Mouse (Mus musculus): ENCODE data around the gene Emp1.

The Emp1 gene

DNA sequence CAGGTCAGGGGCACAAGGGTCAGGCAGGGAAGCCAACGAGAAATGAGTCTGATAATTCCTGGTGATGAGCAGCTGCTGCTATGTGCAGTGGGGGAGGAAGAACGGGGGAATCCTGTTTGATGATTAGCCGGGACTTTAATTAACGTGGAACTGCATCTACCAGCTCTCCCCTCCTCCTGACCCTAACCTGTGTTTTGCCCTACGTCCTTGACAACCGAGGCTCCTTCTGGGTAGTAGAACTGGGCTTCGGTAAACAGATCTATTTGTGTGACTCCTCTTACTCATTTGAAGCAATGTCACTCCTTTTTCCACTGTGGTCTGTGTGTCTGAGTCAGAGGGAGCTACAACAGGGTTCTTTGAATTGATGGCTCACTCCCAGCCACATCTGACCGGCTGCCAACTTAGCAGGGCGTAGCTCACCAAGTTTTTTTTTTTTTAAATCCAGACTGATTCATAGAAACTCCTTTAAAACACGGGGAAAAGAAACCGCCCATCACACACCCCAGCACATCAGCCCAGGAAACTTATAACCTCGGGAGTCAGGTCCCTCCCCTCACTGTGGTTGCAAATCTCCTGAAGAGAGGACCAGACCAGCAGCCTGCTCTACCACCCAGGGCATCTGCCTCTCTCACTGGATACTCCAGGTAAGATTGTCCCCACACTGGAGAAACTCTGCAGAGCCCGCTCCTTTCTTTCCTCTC is at the start of gene Emp1:
Gene Emp1, plus strand, starts transcription at position 87 of the 701 bp plus-strand sequence.
- DNase-seq (ENCODE audit: low read depth, low spot score): no peak

DNA sequence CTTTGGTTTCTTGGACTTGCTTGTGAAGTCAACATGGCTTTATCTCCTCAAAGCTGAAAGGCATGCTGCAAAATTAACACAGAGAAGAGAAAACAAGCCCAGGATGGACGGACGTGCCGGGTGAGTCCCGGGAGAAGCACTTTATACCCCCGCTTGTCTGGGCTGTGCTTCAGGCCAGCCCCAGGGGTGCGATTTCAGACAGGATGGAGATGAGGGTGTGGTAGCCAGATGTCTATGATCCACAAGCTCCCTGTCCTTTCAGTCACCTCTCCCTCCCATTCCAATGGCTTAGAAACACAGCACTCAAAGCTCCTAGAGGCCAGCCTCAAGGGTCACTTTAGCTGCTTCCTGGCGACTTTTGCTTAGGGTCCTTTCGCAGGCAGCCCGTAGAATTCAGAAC is 48.4 kb upstream of the Emp1 start:
- DNase-seq (ENCODE audit: low read depth, low spot score): no peak

DNA sequence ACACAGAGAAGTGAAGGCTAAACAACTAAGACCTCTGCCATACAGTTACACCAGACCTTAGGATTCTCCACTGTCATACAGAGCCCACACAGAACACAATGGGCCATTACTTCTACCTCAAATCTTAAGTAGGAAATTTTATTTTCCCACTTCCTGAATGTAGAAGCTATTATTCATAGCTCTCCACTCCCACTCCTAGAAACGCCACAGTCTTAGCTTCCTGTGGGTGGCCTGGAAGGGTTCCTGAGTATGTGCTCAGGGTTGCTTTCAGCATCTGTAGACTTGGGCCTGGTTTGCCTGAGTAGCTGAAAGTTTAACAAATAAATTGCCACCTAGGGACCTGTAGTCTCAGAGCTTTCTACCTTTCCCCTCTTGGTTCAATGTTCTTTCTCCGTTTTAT is 46.2 kb upstream of the Emp1 start:
- no peak for DNase-seq (ENCODE audit: low read depth, low spot score)

DNA sequence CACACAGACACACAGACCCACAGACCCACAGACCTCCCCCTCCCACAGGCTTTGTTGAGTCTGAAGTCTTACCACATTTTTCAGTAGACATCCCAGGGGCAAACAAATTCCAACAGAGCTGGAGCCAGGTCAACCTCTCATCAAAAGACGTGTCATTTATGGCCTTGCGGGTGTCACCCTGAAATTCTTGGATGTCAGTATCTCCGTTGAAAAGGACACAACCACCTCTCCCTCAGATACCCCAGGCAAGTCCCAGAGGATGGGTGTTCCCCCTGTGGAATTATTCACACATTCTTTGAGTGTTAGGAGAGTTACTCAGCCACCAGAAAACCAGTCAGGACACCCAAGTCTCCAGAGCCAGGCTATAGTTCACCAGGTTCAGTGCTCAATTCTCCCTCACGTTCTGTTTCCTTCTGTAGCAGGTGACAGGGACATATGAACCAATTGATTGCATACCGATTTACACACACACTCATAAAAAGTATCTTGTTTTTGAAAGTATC is 42.9 kb upstream of the Emp1 start:
- DNase-seq (ENCODE audit: low read depth, low spot score): no peak

DNA sequence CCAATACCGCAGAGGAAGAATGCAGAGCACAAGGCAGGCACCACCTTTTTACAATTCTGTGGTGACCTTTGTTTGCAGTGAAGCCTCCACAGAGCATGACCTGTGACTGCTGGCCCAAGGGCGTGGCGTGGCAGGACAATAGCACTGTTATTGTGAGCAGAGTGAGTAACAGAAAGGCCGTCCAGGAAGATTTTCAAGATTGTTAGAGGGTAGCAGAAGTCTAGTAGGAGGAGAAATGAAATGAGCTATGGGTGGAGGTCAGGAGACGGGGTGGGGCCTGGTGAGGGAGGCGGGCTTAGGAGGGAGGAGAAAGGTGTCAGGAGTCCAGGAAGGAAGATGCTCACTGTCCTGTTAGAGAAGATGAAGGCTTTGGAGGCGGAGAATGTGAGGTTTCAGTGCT is 39.6 kb upstream of the Emp1 start:
- DNase-seq (ENCODE audit: low read depth, low spot score): no peak

DNA sequence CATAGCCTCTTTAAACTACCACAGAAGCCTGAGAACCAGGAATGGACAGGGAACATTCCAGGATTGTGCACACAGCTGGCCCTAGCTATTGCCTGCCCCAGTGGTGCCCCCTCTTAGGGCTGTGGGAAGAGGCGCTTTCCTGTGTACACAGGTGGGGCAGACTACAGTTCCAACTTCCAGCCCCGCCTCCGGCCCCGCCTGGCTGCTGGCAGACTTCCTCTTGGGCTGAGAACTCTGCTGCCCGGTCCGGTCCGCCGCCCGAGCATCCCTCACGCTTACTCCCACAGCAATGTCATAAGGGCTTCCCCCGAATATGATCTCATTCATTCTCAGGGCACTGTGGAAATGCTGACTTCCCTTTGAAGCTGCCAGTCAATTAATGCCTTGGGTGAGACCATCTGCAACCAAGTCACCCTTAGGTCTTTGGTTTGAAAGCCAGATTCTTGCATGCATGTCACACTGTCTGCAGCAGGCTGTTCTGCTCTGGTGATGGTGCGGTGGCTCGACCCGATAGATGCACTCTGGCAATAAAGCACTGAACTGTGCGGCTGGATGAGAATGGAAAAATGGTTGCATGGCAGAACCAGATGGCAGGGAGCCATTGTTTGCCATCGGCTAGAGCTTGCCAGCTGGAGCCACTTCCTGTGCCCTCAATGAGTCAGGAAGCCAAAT is 38.9 kb upstream of the Emp1 start:
- DNase-seq (ENCODE audit: low read depth, low spot score): no peak

DNA sequence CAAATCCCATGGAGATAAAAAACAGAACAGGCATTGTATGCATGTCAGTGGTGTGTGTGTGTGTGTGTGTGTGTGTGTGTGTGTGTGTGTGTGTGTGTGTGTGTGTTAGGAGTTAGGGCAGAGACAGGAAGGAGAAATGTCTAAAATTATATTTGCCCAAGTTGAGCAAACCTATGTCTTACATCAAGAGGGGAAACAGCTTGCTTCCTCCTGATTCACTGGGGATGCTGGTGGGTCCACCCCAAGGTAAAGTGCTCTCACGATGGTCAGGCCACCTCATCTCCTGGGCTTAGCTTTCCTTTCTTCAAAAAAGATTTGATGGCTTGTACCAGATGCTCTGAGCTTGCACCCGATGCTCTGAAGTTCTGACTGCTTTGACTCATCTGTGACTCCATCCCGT is 38.2 kb upstream of the Emp1 start:
- no peak for DNase-seq (ENCODE audit: low read depth, low spot score)

DNA sequence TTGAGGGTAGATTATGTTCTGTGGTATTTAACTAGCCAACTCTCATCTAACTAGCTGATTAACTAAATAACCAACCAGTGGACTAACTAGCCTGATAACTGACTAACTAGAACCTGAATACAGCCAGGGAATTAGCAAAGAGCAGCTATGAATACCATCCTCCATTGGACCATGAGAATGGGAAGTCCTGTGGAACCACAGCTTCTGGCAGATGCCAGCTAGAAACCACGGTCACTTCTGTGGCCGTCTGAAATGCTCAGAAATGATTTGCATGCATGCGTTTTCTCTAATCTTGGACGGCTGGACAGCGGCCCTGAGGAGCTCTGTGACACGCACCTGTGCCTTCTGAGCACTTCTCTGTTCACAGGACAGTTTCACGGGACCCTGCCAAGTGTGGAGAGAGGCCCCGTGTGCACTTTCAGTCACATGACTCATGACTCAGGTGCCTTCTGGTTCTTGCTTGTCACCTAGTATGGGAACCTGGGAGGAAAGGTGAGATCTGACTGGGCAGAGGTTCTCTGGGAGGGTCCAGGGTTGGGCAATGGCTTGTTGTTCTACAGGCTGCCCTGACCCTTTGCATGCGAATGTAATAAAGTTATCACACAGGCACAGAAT is 37.6 kb upstream of the Emp1 start:
- DNase-seq (ENCODE audit: low read depth, low spot score): no peak

DNA sequence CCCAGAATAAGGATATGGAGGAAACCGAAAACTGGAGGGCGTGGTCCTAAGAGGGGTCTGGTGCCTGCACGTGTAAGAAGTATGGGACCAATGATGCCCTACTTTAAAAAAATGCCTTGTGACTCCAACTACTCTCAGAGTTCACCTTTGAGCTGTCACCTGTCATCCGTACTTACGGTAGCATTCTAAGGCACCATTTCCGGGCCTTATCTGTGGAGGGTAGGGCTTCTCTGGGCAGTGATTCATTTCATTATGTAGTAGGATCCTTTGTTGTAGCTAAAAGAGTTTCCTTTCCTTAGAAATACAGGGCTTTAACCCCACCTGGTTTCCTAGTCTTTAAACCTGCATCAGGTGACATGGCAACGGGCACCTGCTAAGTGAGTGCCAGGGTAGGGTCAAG is 35.5 kb upstream of the Emp1 start:
- DNase-seq (ENCODE audit: low read depth, low spot score): no peak

DNA sequence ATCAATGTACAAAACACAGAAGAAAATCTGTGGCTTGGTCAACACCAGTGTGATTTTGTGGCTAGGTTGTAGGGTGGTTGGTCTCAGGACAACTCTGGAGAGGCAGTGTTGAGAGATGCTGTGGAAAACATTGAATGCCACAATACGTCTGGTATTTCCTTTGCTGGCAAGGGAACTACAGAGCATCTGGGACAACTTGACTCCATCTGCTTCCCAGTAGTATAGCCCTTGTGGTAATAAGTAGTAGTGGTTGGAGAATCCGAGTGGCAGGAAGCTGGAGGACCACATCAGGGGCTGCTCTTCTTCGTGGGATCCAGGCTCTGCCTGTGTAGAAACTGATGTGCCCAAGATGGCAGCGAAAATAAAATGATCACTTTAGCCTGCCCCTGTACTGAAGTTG is 30.4 kb upstream of the Emp1 start:
- DNase-seq (ENCODE audit: low read depth, low spot score): no peak

DNA sequence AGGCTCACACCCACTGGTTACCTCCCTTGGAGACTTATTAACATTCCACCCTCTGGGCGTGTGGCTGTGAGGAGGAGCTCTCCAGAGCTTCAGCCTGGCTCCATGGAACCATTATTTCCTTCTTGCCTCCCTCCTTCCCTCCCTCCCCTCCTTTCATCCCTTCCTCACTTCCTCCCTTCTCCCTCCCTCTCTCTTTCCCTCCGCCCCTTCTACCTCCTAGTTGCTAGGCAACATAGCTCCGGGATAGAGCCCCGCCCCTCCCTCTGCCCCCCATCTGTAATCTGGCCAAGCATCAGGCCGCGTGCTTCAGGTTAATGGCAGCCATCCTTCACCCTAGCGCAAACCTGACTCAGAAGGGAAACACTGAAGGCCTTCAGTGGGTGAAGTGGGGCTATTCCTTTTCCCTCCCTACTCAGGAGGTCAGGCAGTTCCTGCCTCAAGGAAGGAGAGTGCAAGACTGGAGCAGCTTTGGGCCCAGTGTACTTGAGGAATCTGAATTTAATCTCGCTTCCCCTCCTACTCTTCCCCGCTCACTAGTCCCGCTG is 29.5 kb upstream of the Emp1 start:
- DNase-seq (ENCODE audit: low read depth, low spot score): no peak

DNA sequence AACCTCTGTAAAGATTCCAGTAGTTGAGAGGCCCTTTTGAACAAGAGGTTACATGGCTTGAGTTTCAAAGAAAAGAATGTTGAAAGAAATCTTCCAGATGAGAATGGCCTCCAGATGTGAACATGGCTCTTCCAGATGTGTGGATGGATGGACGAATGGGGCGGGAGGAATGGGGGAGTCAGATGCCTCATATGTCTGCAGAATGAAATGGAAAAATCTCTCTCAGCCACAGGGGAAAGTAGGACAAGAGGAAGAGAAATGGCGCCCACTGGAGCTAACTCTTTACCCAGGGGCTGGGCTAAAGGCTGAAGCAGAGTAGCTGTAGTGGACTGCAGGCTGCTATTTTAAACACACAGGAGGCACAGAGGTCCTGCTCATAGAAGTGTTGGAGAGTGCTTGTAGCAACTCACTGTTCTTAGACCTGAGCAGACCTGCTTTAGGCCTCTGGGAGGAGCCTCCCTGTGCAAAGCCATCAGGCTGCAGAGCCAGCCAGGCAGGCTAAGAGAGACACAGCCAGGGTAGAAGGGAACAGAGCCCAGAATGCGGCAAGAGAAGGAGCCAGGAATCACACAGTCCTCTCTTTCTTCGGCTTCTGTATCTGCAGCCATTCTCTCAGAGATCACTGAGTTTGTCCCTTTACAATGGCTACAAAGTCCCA is 28.2 kb upstream of the Emp1 start:
- no peak for DNase-seq (ENCODE audit: low read depth, low spot score)

DNA sequence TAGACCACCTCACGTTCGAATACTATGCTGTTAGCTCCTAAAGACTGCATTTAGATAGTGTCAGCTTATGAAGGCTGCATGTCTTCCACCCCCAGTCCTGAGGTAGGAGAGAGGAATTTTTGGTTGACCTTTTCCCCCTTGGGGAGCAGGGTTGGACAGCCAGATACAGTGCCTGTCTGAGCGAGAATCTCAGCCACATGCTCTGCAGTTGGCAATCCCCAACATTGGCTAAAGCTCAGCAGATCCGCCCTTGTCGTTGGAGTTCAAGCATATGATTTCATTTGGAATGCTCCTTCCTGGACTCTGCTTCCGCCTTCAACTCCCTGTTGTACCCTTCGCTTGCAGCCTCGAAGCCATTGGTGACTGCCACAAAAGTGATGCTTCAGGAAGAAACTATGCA is 26.0 kb upstream of the Emp1 start:
- DNase-seq (ENCODE audit: low read depth, low spot score): no peak

DNA sequence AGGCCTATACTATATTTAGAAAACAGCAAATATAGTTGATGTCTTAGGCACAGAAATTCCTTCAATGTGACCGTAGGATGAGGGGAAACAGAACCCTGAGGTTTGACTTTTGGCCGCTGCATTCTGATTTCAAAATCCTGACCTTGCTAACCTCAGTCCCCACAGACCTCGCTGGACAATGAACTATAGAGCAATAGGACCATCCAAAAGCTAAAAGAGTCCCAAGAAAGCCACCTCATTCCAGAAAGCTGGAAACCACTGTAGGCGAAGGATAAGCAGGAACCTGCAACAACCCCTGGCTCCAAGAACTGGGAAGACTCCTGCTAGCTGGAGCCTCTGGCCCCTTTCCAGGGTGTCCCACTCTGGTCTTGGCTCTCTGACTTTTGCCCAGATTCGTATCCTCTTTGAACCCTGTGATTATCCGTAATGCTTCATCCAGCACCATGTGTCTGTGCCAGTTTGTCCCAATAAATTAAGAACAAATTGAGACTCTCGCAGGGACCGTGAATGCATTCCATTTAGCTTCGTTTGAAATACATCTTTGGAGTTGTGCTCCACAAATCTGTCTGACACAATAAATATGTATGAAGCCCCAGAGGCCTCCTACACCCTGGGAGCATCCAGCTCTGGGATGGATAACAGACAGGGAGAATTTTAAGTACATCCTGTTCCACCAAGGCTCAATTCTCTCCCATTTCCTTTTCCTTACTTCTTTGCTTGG is 21.8 kb upstream of the Emp1 start:
- no peak for DNase-seq (ENCODE audit: low read depth, low spot score)

DNA sequence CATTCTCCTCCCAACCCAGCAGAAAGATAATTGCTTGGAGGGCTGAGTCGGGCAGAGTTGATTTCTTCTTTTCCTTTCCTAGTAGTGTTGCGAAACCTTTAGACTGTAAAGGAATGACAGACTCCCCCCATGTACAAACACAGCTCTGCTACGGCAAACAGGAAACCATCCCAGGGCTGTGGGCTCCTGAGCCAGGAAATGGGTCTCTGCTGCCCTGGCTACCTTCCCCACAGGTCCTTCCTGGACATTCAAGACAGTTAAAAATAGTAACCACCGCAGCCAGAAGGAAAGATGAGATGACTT is 21.3 kb upstream of the Emp1 start:
- no peak for DNase-seq (ENCODE audit: low read depth, low spot score)

DNA sequence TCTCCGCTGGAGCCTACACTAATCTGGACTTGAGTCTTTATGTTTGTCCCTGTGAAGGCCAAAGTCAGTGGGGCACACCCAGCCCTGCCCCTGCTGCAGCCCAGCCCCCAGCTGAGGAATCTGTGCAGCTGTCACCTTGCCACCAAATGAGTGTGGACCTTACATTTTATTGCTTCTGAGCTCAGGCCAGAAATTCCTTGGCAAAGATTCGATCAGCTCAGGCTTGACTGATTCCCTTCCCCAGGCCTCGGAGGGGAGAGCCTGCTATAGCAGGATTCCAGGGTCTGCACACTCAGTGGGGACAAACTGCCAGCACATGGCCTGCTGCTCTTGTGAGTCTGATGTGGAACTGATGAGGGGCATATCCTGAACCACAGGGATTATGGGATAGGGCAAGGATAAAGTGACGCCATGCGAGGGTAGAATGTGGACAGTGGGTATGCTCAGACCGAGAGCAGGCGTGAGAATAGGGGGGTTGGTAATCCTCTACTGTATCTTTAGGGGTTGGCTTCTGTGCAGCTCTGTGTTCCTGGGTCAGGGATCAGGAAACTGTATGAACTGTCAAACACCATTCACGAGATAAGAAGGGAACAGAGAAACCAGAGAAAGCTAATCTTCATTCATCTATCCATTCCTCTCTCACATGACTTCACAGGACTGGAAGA is 10.6 kb upstream of the Emp1 start:
- DNase-seq (ENCODE audit: low read depth, low spot score): no peak

DNA sequence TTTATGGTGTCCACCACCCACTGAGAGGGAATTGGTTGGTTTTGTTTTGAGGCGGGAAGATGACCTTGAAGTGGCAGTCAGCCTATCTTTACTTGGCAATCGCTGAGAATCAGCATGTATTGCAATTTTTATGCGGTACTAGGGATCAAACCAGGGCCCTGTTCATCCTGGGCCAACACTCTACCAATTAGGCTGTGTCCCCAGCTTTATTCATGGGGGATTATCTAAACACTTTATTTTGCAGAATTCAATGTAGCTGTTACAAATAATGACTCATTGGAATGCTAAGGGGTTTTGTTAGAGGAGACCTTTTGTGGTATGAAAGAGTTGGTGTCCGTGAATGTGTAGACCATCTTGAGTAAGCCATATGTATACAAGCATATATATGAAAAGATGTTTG is 9.8 kb upstream of the Emp1 start:
- no peak for DNase-seq (ENCODE audit: low read depth, low spot score)

DNA sequence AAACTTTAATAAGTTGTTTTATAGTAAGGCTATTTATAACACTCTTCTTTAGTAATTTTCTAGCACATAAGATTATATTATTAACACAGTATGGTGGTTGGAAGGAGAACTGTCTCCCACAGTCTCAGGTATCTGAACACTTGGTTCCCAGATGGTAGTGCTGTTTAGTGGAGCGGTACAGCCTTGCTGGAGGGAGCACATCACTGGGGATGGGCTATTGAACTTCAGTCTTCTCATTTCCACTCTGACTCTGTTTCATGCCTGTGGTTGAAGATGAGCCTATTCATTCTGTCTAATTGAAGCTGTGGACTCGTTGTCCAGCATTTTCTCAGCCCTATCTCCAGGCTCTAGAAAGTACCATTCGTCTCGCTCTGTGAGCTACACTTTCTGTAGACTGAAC is 7.4 kb upstream of the Emp1 start:
- no peak for DNase-seq (ENCODE audit: low read depth, low spot score)

DNA sequence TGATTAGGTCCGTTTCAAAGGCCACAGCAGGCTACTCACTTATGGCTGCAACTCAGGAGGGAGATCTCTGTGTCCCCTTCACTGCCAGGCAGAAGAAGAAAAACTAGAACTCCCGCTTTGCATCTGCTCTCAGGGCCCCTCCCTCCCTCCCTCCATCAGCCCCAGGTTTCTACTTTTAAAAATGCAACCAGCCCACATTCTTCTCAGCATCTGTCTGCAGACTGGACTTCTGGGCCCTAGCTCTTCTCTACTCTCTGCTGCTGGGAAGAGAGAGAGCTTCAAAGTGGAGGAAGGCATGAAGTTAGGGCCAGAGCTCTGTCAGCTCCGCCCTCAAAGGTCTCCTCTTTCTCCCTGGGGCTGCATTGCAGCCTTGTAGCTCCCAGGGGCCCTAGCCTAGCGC is 2.0 kb upstream of the Emp1 start:
- no peak for DNase-seq (ENCODE audit: low read depth, low spot score)

DNA sequence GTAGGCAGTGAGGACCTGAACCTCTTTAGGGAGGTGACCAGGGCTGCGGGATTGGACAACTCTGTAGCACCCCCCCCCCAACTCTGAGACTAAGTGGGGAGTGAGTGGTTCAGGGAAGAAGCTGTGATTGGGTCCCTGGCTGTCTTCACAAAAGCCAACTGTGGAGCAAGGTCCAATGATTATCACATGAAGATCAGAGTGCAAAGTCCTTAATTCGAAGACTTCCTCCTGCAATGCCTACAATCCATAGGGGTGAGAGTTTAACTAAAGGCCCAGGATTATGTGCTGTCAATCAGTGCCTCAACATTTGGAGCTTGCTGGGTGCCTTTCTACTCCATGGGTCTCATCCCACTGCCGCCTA is 267 bp upstream of the Emp1 start:
- DNase-seq (ENCODE audit: low read depth, low spot score): no peak

DNA sequence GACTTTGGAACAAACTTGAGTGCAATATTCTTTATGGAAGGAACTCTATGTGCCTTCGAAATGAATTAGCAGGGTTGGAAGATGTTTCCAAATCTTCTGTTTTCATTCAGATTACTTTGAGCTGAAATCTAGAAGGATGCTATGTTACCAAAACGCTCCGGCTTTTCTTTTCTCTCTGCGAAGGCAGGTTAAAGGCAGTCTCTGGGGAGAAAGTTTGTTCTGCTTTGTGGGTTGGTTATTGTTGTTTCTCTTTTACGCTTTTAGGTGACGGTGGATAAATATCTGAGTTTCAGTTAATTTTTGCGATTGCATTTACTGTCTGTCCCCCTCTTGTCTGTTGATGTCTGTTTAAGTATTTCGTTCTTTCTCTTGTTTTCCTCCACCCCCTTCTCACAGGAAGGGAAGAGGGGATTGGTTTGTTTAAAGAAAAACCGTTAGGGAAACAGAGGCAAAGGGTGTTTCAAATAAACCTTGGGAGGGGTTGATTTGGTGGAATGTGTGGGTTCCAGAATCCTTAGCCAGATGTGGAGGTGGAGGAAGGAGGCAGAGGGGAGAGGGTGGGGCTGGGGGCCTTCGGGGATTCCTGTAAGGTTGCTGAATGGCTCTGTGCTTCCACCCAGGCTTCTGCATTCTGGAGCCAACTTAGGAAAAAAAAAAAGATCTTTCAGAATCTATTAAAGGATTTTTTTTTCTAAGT is 1.1 kb downstream of the Emp1 start:
- no peak for DNase-seq (ENCODE audit: low read depth, low spot score)

Data from A20 (cell line).